Mouse (Mus musculus) heart, embryonic 13.5 days (tissue): ENCODE measurements around the gene Ankrd1. TPM values are rescaled to one million over a fixed set of nuclear protein-coding genes. Genes with fewer than 3 reads are reported as not detected.

ENCODE experiments used
- ATAC-seq: fragments of 200-750 bp; cut with Nextera tagmentation; 2 replicates; pipeline ENCODE4 v1.8.0; 2017; ENCODE audit warnings: moderate TSS enrichment; ENCODE audit not compliant: insufficient number of reproducible peaks, low FRiP score, low TSS enrichment; ENCODE audit errors: extremely low read depth
- H3K27ac ChIP-seq: fragments of 300-500 bp; sonication (generic); replicated peaks from 2 replicates; pipeline ENCODE4 v1.5.1; 2015; ENCODE audit warnings: moderate library complexity, mild to moderate bottlenecking, inconsistent platforms
- H3K27me3 ChIP-seq: fragments of 300-500 bp; sonication (generic); replicated peaks from 2 replicates; pipeline ENCODE4 v1.6.1; 2015; ENCODE audit warnings: mild to moderate bottlenecking, inconsistent platforms
- H3K36me3 ChIP-seq: fragments of 300-500 bp; sonication (generic); 2 replicates; pipeline ENCODE4 v1.6.1; 2015; ENCODE audit warnings: mild to moderate bottlenecking, inconsistent platforms
- H3K4me1 ChIP-seq: fragments of 300-500 bp; sonication (generic); 2 replicates; pipeline ENCODE4 v1.6.1; 2015; ENCODE audit warnings: inconsistent platforms
- H3K4me2 ChIP-seq: fragments of 300-500 bp; sonication (generic); 2 replicates; pipeline ENCODE4 v1.6.1; 2015; ENCODE audit warnings: inconsistent platforms, mild to moderate bottlenecking, moderate library complexity
- H3K4me3 ChIP-seq: fragments of 300-500 bp; sonication (generic); 2 replicates; pipeline ENCODE4 v1.5.1; 2015; ENCODE audit warnings: moderate library complexity, mild to moderate bottlenecking, inconsistent platforms
- H3K9ac ChIP-seq: fragments of 300-500 bp; sonication (generic); 2 replicates; pipeline ENCODE4 v1.6.1; 2015; ENCODE audit warnings: inconsistent platforms, mild to moderate bottlenecking, moderate library complexity
- H3K9me3 ChIP-seq: fragments of 300-500 bp; sonication (generic); 2 replicates; pipeline ENCODE4 v1.6.1; 2016; ENCODE audit warnings: inconsistent platforms
- WGBS: fragments of 180-500 bp; shearing (Covaris S2); methylation state at CpG from one replicate; pipeline ENCODE4 v1.1.7; 2015; ENCODE audit warnings: mixed read lengths; 5-methylcytosine and 5-hydroxymethylcytosine counted together
- polyA plus RNA-seq: library from polyadenylated mRNA; unstranded; fragments of >200 nt; fragmentation: Nextera tagmentation; extraction: Ambion mirVana; gene quantifications from 2 replicates; pipeline ENCODE4 v1.2.1, GENCODE M21; 2015

Ankrd1 gene
- polyA plus RNA-seq, 1 experiment from 2014 or later, result 394 TPM

DNA sequence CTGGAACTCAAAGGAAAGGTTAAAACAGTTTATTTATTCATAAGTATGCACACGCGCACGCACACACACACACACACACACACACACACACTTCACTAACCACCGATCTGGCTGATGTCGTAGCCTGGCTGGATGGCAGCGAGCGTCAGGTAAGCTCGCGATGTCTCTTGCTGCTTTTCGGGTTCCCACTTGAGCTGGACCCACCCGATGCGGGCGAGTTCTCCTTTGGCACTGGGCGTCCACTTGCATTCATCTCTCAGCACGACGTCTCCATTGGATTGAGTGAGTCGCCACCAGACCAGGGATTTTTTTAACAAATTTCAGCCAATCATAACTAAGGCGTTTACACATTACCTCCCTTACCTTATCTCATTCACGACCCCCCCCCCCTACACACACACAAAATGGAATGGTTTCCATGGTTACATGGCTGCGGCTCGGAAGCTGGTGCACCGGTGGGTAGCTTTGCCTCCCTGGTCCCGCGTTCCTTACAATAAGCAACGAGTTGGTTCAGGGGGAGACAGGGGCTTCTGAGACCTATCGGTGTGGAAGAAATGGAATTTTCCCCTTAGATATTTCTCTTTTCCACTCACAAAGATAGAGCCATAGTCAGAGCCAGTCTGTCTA is 10.5 kb downstream of the Ankrd1 start:
- Histone ChIP-seq H3K4me1 (peaks cover 7% of the 10 kb centered on the region), H3K4me3 (no peak overlapping the region), H3K4me2 (no peak overlapping the region), H3K27me3 (no peaks in the 10 kb centered on the region), H3K27ac (no peak overlapping the region), H3K36me3 (peaks cover 25% of the 10 kb centered on the region), H3K9me3 (no peaks in the 10 kb centered on the region), H3K9ac (no peak overlapping the region)
- whole genome bisulfite sequencing, result 78% methylated on average over 26 of the region's 26 CpGs
- no peak for ATAC-seq

DNA sequence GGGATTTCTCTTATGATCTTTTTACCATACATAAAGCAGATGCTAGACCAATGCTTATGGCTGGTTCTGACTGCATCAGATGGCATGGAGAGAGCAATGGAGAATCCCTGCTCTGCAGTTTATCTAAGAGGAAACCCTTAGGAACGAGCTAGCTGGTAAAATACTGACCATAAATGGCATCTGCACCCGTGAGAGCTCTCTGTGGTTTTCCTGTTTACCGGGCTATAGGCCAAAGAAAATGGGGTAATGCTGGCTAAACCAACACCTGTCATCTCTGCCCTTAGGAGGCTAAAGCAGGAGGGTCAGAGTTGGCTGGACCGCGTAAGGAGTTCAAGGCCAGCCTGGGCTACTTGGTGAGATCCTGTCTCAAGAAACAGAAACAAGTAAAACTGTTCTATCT is 16.0 kb downstream of the Ankrd1 start:
- WGBS, result 81% methylated on average over 5 of the region's 5 CpGs
- Histone ChIP-seq H3K4me1 (no peaks in the 10 kb centered on the region), H3K9ac (no peak overlapping the region), H3K27ac (no peak overlapping the region), H3K9me3 (no peaks in the 10 kb centered on the region), H3K4me3 (no peak overlapping the region), H3K4me2 (no peak overlapping the region), H3K27me3 (no peaks in the 10 kb centered on the region), H3K36me3 (peaks cover 59% of the 10 kb centered on the region)
- ATAC-seq, result no peak

DNA sequence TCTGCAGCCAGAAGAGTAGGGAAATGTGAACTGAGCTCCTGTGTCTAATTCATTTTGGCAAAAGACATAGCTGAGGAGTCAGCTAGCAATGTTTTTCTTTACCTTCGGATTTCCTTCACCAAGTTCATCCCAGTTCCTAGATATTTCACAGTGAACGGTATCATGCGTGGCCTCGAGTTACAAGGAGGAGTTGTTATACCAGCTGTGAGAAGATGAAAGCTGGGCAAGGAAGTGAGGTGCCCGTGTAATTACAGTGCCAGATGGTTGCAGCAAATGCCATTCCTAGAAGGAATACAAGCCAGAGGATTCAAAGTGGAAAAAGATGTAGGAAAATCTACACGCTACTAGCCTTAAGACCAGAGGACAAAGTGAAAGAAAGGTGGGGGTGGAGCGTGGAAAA is 21.0 kb downstream of the Ankrd1 start:
- Histone ChIP-seq H3K4me2 (no peak overlapping the region), H3K9me3 (no peaks in the 10 kb centered on the region)

DNA sequence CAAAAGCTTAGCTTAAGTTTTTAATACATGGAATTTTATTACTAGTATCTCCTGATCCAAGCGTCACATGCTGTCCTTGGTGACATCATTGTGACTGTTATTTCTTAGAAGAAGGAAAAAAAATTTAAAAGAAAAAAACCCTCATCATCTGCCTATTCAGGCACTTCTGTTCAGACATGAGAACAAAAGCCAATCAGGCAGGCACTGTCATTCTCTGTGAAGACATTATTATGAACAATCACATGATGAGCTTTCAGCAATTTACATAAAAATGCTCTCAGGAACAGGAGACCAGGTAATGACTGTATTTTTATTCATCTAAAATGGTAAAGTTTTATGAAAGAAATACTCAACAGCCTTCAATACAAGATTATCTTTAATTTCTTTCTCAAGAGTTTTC is 21.6 kb downstream of the Ankrd1 start:
- Histone ChIP-seq H3K4me2 (no peak overlapping the region), H3K27me3 (no peaks in the 10 kb centered on the region), H3K4me3 (no peak overlapping the region), H3K4me1 (no peaks in the 10 kb centered on the region), H3K36me3 (peaks cover 90% of the 10 kb centered on the region), H3K9ac (no peak overlapping the region), H3K27ac (no peak overlapping the region), H3K9me3 (no peaks in the 10 kb centered on the region)
- ATAC-seq, result no peak
- WGBS, result 94% methylated on average over 1 of the region's 1 CpGs

More for the DNA sequence above, 21.0 kb downstream of the Ankrd1 start:
- no peak overlapping the region for H3K9ac ChIP-seq
- no peak for ATAC-seq
- H3K36me3 ChIP-seq, result peaks cover 90% of the 10 kb centered on the region
- no peak overlapping the region for H3K27ac ChIP-seq
- H3K27me3 ChIP-seq, result no peaks in the 10 kb centered on the region
- no peaks in the 10 kb centered on the region for H3K4me1 ChIP-seq
- 85% methylated on average over 7 of the region's 7 CpGs for WGBS
- no peak overlapping the region for H3K4me3 ChIP-seq

DNA sequence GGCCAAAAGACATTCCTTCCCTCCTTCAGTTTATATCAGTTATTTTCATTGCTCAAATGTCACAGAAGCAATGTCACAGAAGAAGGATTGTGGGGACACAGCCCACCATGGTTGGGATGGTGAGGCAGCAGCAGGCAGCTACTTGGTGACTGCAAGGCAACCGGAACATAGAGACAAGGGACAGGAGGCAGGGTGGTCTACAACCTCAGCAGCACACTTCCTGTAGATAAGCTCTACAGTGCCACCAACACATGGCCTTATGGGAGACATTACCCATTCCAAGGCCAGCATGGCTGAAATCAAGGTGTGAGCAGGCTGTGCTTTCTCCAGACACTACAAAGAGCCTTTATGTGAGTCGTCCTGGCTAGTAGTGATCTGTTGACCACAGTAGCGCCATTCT is 22.7 kb downstream of the Ankrd1 start:
- Histone ChIP-seq H3K4me2 (no peak overlapping the region), H3K9ac (no peak overlapping the region), H3K36me3 (peaks cover 87% of the 10 kb centered on the region), H3K27ac (no peak overlapping the region), H3K4me1 (no peaks in the 10 kb centered on the region), H3K4me3 (no peak overlapping the region), H3K9me3 (no peaks in the 10 kb centered on the region), H3K27me3 (no peaks in the 10 kb centered on the region)
- ATAC-seq, result no peak
- 66% methylated on average over 3 of the region's 3 CpGs for WGBS

DNA sequence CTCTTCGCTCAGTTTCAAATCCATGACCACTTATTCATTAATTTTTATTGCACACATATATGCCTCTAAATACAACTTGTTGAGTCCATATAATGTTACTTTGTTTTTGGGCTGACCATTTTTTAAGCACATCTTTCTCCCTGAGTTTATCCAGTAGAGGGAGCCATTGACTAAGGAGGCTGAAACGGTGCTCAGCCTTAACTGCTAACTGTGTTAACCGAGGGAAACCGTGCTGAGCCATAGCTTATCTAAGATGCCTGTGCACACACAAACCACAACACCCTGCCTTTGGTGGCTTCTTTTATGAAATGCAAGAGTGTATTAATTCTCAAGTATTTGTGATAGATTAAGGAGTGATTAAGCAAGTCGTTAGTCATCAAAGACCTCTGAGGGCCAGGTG is 29.1 kb downstream of the Ankrd1 start:
- H3K4me3 ChIP-seq, result no peak overlapping the region
- 33% methylated on average over 5 of the region's 5 CpGs for WGBS
- no peaks in the 10 kb centered on the region for H3K4me1 ChIP-seq
- no peaks in the 10 kb centered on the region for H3K27me3 ChIP-seq
- H3K4me2 ChIP-seq, result no peak overlapping the region
- ATAC-seq, result no peak
- H3K36me3 ChIP-seq, result peaks cover 74% of the 10 kb centered on the region
- no peak overlapping the region for H3K9ac ChIP-seq
- no peak overlapping the region for H3K27ac ChIP-seq
- H3K9me3 ChIP-seq, result no peaks in the 10 kb centered on the region

DNA sequence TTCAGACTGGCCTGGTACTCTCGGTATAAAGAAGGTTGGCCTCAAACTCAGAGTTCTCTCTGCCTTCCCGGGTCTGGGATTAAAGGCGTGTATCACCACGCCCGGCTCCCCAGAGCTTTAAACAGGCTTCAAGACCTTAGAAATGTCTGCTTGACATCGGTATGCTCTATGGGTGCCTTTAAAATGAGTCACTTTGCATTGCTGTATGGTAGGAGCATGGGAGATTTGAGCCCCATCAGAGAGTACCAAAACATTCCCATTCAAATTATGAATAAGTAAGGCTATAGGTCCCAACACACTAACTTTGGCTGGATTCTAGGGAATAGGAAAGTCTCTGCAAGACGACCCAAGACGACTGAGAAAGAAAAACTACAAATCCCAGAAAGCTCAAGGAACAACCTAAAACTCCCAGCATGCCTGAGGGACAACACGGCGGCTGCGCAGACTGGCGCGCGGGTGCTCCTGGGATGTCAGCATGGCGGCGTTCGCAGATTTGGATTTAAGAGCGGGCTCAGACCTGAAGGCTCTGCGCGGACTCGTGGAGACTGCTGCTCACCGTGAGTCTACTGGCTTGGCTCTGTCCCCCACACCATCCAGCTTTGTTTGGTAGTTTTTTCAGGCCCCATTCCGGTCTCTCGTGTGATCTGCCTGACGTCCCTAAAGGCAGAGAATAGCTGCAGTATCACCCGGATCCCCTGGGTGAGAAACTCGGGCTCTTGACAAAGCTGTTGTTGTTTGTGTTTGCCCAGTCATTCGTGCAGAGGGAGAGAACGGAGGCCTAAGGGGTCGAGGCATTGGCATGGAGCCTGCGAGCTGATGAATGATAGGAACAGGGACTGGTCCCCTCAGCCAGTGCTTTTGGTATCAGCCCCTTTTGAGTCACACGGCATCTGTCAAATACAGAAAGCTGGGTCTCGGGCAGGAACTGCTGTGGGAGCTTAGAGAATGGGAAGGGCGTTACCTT is 36.4 kb downstream of the Ankrd1 start, which contains the start of gene Rpp30:
TSS of gene Rpp30 (plus strand) at position 455 of the 964 bp plus-strand sequence.
- peaks cover 11% of the 10 kb centered on the region for H3K36me3 ChIP-seq
- WGBS, result 1% methylated on average over 34 of the region's 34 CpGs
- peak; percentile 72 for ATAC-seq
- H3K27ac ChIP-seq, result peak within 1 kb of the TSS; percentile 61
- H3K4me1 ChIP-seq, result peaks cover 12% of the 10 kb centered on the region
- H3K4me3 ChIP-seq, result peak within 1 kb of the TSS; percentile 95
- H3K27me3 ChIP-seq, result peaks cover 23% of the 10 kb centered on the region
- no peaks in the 10 kb centered on the region for H3K9me3 ChIP-seq
- peak within 1 kb of the TSS; percentile 95 for H3K4me2 ChIP-seq
- peak within 1 kb of the TSS; percentile 92 for H3K9ac ChIP-seq

DNA sequence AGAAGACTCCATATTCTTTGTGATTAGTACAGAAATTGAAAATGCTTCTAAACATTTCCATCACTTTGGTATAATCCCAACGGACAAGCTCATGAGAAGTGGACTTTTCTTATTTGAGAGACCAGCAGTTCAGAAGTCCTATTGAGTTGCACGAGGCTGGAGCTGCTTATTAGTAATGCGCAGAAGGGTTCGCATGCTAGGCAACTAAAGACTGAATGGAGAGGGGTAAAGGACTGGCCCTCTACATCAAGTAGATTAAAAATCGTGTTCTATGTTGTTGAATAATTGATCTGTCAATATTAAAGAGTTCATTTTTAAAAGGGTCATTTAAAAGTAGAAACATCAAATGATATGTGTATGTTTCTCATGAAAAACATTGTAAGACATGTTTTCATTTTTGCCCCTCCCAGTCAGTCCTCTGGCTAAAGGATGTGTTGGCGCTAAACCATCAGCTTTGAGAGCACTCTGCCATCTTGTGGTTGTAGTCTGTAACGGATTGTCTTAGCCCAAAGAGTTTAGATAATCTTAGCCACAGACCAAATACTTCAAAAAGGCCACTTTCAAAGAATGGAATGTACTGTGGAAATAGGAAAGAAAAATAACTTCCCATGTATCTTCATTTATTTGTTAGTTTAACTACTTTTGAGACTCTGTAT is 37.2 kb downstream of the Ankrd1 start:
- Histone ChIP-seq H3K27me3 (peaks cover 28% of the 10 kb centered on the region), H3K36me3 (peaks cover 3% of the 10 kb centered on the region), H3K4me1 (peaks cover 12% of the 10 kb centered on the region), H3K4me3 (peak overlapping the region; percentile 95), H3K27ac (peak overlapping the region; percentile 61), H3K9ac (peak overlapping the region; percentile 92), H3K4me2 (peak overlapping the region; percentile 95), H3K9me3 (no peaks in the 10 kb centered on the region)
- WGBS, result 48% methylated on average over 7 of the region's 7 CpGs
- peak; percentile 31; the same call in 1 of the 2 replicates for ATAC-seq

DNA sequence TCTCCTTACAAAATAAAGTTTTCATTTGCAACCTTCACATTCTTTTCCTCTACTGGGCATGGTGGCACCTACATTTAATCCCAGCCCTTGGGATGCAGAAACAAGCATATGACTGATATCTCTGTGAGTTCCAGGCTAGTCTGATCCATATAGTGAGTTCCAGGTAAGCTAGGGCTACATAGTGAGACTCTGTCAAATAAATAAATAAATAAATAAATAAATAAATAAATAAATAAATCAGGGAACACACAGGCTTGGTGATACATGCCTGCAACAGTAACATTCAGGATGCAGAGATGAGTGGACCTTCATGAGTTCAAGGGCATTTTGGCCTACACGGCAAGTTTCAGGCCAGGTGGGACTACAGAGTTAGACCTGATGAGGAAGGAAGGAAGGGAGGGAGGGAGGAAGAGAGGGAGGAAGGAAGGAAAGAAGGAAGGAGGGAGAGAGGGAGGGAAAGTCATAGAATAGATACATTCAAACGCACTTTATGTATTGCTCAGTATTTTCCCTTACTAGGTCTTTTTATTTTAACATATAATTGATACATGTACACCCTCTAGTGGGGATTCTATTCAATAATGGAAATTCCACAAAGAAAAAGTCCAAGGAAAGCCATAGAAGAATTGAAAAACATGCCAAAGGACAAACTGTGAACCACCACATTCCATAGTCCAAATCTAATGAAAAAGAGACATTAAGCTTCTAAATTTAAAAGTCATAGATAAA is 56.9 kb downstream of the Ankrd1 start:
- H3K4me3 ChIP-seq, result no peak overlapping the region
- no peak overlapping the region for H3K4me2 ChIP-seq
- no peaks in the 10 kb centered on the region for H3K4me1 ChIP-seq
- no peaks in the 10 kb centered on the region for H3K9me3 ChIP-seq
- ATAC-seq, result no peak
- H3K27ac ChIP-seq, result no peak overlapping the region
- 68% methylated on average over 2 of the region's 2 CpGs for WGBS
- no peaks in the 10 kb centered on the region for H3K36me3 ChIP-seq
- peaks cover 44% of the 10 kb centered on the region for H3K27me3 ChIP-seq
- no peak overlapping the region for H3K9ac ChIP-seq
